Mouse (Mus musculus) cerebellum, adult 9-10 months (tissue): Measurements from ENCODE around the gene Syne1.

ENCODE experiments used
- DNase-seq: peaks from one replicate; pipeline ENCODE4 v3.0.0; 2022

The Syne1 gene

GRCm38 (mm10) chr10:5515330-5515729, 36.0 kb downstream of the Syne1 start:
- DNase-seq, result no peak

- no peak for DNase-seq
Observed at GRCm38 (mm10) chr10:5514134-5514533, 37.1 kb downstream of the Syne1 start.

DNA sequence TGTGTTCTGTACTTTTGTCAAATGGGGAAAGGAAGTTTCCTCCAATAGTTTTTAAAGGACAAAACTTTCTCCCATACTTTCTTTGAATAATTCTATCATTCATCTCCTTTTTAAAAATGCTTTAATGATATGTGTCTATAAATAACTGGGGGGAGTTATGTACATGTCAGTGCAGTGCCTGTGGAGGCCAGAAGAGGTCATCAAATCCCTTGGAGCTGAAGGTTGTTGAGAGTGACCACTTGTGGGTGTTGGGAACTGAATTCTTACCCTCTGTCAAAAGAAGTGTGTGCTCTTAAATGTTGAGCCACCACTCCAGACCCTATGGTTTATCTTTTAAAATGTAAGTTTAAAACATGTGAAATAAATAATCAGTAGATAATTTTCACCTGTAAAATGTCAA, 39.0 kb downstream of the Syne1 start:
- peak; percentile 75 for DNase-seq

DNA sequence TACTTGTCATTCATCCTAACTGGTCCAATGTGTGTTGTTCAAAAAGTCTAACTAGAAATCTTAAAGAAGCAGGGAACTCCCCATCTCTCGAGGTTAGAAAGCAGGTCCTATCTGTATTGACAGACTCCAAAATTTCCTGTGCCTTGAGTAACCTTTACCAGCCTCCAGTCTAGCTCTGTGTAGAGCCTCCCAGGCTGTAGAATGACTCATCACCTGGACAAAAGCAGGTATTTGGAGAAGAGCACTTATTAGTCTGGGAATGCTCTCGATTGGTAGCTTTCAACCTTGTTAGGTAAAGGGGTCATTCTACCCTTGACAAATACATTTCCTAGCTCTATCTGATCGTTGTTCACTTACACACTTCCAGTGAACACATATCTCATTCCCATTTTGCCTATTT, 39.9 kb downstream of the Syne1 start:
- no peak for DNase-seq

DNA sequence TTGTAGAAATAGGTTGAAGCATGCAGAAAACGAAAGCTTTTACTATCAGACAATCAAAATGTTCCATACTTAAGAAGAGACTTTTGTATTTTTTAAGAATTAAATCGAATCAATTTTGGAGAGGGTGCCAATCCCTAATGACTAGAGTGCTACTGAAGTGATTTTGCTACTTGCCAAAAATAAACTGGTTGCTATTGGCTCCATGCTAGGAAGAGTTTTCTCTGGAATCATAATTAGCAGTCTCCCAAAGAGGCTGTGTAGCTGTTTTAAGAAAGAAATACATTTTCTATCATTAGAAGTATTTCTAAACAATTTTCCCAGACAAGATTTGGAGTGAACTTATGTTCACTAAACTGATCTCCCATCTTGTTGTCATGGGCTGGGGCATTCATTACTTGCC, 43.8 kb downstream of the Syne1 start:
- DNase-seq, result no peak

GRCm38 (mm10) chr10:5504761-5505160, 46.5 kb downstream of the Syne1 start:
- peak; percentile 95 for DNase-seq

GRCm38 (mm10) chr10:5503909-5504308, 47.4 kb downstream of the Syne1 start:
- DNase-seq, result peak; percentile 78

GRCm38 (mm10) chr10:5499684-5500369, 51.5 kb downstream of the Syne1 start:
- peak; percentile 77 for DNase-seq

- DNase-seq, result peak; percentile 73
Observed at GRCm38 (mm10) chr10:5497859-5498258, 53.4 kb downstream of the Syne1 start.

DNA sequence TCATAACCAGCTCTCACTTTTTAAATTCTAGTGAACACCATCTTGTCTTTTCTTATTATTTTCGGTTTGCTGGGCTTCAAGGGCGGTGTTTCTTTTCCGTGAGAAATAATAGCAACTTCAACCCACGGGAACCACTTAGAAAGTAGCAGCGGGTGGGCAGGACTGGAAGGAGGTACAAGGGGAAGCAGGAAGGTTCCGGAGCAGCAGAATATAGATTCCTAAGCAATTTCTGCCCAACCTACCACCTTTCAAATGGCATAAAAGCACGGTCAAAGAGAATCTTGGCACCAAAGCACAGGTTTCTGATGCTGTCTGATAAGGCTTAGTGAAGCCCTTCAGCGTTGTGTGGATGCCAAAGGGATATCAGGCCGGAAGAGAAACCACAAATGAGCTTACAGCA, 60.2 kb downstream of the Syne1 start:
- no peak for DNase-seq

DNA sequence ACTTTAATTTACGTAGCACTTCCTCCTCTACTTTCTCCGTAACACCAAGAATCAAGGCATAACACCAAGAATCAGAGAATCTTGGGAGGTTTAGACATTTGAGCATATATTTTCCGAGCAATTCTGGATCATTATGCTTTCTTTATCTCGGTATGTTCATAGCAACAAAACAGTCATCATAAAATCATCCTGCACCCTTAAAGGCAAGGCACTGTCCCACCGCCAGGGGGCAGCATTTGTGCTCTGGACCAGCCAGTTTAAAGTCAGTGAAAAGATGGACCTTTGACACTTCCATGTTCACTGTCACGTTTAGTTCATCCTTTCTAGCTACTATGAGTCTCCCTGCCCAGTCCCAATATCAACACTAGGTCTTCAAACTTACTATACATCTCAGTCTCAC, 61.3 kb downstream of the Syne1 start:
- no peak for DNase-seq

GRCm38 (mm10) chr10:5488097-5488496, 63.2 kb downstream of the Syne1 start:
- peak; percentile 95 for DNase-seq

- DNase-seq, result peak; percentile 51
Observed at GRCm38 (mm10) chr10:5480552-5481550, 70.4 kb downstream of the Syne1 start.

- DNase-seq, result peak; percentile 80
Observed at GRCm38 (mm10) chr10:5480097-5480496, 71.2 kb downstream of the Syne1 start.

DNA sequence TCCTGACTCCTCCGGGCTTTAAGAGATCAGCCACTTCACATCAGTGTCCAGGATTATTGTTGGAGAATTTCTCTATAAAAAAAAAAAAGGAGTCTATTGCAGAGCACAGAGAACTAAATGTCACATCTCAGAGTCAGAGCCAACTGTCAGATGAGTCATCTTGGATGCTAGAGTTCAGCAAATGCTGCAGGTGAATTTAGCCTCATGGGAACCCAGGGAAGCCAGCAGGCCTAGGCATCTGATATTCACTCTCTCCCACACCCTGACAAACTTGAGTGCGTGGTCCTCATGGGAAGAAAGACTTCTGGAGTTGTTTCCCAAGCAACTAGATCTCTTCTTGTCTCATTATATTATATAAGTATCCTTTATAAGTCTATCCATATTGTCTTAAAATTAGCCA, 82.6 kb downstream of the Syne1 start:
- peak; percentile 83 for DNase-seq

- DNase-seq, result no peak
Observed at GRCm38 (mm10) chr10:5453830-5454229, 97.5 kb downstream of the Syne1 start.

DNA sequence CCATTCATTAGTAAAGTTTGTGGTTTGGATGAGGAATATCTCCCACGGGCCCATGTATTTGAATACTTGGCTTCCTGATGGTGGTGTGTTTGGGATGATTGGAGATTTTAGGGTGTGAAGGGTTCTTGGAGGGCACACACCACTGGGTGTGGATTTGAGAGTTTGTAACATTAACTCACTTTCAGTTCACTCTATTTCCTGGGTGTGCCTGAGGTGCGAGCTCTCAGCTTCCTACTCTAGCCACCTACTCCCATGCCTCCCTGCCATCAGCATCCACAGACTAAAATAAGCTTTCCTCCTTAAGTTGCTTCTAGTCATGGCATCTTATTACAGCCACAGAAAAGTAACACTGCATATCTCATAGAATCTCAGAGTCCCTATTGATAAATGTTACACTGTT, 101.3 kb downstream of the Syne1 start:
- DNase-seq, result no peak

GRCm38 (mm10) chr10:5447950-5448716, 103.1 kb downstream of the Syne1 start:
- peak; percentile 73 for DNase-seq

DNA sequence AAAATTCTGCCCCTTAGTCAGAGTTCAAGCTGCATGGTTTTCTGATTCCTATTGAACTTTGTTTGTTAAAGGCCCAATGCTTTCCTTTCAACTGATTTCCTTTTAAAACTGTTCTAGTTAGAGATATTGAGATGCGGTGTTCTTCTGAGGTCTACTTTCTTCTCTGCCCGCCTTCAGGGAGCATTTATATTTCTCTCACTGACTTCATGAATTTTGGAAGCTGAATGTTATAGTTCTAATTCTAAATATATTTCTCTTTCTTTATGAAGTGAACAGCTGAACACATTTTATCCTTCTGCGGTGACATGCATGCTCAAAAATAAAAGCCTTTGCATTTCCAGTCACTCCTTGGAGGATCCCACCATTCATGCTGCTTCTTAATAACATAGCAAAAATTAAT, 106.0 kb downstream of the Syne1 start:
- DNase-seq, result no peak

- peak; percentile 58 for DNase-seq
Observed at GRCm38 (mm10) chr10:5443020-5443419, 108.3 kb downstream of the Syne1 start.

GRCm38 (mm10) chr10:5439802-5440350, 111.4 kb downstream of the Syne1 start:
- DNase-seq, result peak; percentile 90

DNA sequence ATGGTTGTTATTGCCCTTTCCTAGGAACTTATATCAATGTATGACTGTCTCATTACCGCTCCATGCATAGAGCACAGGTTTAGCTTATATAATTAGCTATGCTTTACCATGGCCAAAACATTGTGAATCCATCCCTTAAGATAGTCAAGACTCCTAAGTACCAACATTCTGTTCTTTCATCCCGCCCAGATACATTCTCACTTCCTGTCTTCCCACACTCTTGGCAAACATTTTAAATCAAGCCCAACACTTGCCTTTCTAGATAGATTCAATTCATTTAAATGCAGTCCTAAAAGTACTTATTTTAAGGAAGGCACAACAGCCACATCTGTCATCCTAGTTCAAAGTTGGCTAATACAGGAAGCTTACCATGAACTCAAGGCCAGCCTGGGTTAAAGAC, 113.5 kb downstream of the Syne1 start:
- no peak for DNase-seq

- no peak for DNase-seq
Observed at GRCm38 (mm10) chr10:5423984-5424383, 127.3 kb downstream of the Syne1 start.
